Mouse (Mus musculus) erythroid progenitor cell, adult 5-6 weeks (primary cell): ENCODE measurements around the gene Smurf1. TPM values are rescaled to one million over a fixed set of nuclear protein-coding genes. Genes with fewer than 3 reads are reported as not detected.
A peak's percentile ranks its signal among the peaks of the same experiment; 100 is the strongest.

Experiments
- ATAC-seq: replicated peaks from 2 replicates; pipeline ENCODE4 v1.8.0; 2016; ENCODE audit warnings: moderate number of reproducible peaks, mild to moderate bottlenecking, moderate TSS enrichment, inconsistent platforms; ENCODE audit not compliant: poor library complexity, low FRiP score, severe bottlenecking
- total RNA-seq, 2 experiments: library from RNA; stranded (forward) in 1 of 2; stranded (reverse) in 1 of 2; fragments of 150-400 nt in 1 of 2; fragments of 186-747, 209-891 nt in 1 of 2; gene quantifications; 2 replicates each; pipeline versions ENCODE4 v1.2.3 to v1.2.4; 2015 to 2017; ENCODE audit warnings: low replicate concordance in 2 of 2

The Smurf1 gene
- total RNA-seq, 2 experiments from 2014 or later, result 2.1 TPM; not detected in 1

DNA sequence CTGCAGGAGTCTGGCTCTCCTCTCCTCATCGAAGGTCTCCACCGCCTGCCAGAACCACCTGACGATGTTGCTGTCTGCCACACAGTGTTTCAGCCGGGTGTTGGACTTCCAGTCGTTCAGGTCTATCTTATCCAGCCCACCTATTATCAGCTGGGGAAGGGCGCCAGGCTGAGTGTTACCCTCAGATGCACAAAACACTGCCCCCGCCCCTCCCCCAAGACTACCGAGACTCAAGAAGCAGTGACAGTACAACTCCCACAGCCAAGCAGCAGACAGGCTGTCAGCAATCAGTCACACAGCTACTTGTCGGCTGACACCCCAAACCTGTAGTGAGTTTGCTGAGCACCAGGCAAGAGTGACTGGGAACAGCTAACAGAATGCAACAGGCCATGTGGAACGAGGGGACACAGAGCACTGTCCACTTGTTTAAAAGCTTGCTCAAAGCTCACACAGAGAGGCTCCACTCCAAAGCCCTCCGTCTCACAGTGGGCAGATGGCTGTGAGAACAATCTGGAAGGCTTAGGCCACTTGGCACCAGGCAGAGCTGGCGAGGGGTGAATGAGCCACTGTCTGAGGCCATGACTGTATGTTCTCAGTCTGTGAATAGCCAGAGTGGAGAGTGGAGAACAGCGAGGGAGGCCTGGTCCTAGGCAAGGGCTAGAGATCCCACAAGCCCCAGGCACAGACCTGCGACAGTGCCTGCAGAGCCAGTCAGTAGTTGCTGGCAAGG, 83.8 kb downstream of the Smurf1 start:
- no peak for ATAC-seq

DNA sequence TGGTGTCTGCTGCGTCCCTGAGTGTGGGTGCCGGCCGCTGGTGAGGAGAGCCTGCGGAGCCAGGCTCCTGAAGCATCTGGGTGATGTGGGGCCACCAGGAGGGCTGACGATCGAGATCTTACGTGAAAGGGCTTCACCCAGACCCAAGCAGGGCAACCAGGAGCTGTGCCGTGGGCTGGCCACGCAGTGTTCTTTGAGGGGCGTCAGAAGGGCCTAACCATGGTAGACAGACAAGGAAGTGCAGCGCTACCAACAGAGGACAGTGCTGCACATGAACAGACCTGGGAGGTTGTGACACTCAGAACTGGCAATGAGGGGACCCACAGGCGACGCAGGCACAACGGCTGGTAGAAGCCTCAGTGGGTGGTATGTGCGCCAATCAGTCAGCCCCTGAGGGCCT, 88.6 kb downstream of the Smurf1 start:
- no peak for ATAC-seq

DNA sequence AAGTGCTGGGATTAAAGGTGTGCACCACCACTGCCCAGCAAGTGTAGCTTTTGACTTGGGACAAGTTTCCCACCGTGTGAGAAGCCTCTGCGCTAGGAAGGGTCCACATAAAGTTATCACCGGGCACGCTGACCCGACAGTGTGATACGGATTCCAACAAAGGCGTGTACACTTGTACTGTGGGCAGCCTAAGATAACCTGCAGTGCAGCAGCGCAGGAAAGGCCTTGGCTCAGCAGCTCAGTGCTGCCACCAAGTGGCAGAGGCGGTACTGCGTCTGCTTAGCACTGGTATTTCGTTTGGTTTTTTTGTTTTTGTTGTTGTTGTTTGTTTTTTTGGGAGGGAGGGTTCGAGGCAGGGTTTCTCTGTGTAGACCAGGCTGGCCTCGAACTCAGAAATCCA, 89.8 kb downstream of the Smurf1 start:
- ATAC-seq, result peak; percentile 54; the same call in 1 of the 2 replicates

DNA sequence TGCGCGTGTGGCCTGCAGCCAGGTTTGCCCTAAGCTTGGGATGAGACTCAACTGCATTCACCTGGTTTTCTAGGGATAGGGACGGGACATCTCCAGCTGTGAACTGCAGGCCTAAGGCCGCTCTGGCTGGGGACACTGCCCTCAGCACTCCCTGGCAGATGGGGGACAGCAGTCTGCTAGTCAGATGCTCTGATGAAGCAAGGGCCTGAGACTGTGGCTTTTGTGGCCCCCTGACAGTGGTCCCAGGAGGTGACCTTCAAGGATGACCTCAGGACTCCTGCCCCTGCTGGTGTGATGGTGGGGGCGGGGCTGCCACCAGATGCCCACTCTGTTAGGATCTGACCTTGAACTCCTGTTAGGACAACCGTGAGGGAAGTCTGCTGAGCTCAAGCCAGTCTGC, 90.4 kb downstream of the Smurf1 start:
- ATAC-seq, result no peak

DNA sequence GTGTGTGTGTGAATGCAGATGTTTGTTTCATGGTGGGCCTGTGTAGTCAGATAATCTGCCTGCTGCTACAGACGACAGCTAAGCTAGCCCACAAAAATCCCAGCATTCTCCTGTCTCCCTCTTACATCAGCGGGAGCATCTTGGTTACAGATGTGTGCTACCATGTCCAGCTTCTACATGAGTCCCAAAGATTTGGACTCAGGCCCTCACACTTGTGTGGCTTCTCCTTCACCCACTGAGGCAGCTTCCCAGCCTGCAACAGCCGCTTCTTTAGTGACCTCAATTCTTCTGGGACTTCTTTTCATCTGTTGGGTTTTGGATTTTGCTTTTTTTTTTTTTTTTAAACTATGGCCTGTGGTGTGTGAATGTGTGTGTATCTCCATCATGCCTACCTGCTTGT, 92.8 kb downstream of the Smurf1 start:
- ATAC-seq, result no peak

DNA sequence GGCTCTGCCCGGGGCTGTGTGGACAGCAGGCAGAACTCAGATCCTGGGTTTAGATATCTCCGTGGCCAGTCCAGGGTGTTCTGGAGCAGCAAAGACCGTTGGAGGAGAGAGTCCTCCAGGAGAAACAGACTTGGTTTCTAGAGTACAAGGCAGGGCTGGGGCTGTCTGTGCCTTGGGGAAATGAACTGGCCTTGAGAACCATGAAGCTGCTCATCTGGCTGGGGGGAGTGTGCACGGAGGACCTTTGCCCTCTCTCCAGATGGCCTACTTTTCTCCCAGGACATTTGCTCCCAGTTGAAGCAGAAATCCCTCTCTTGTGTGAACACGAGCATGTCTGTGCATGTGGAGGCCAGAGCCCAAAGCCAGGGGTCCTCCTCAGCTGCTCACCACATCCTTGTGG, 93.3 kb downstream of the Smurf1 start:
- no peak for ATAC-seq

DNA sequence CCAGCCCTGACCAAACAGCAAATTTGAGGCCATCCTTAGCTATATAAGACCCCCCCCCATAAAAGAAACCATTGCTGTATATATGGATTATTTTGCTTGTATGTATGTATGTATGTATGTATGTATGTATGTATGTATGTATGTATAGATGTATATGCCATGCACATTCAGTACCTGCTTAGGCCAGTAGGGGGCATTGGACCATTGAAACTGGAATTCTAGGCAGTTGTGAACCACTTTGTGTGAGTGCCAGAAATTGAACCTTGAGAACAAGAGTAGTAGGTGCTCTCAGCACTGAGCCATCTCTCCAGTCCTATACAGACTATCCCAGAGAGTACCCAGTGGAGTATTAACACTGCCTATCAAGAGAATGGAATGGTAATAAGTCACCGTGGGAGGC, 93.9 kb downstream of the Smurf1 start:
- ATAC-seq, result no peak

DNA sequence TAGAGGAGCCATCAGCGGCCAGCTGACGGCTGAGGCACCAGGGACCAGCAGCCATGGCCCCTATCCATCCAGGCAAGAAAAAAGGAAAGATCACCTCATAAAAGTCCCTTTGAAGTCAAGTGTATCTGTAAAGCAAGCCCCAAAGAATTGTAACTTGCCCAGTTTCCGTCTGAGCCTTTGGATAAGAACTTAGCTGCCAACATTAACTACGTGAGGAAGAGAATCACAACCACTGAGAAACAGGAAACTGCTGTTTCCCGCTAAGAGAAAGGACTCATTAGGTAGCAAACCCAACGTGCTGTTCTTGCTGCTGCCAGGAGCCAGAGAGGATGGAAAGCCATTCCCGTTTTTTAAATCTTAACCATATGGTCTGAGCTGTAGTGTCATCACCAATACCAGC, 94.9 kb downstream of the Smurf1 start:
- ATAC-seq, result no peak

DNA sequence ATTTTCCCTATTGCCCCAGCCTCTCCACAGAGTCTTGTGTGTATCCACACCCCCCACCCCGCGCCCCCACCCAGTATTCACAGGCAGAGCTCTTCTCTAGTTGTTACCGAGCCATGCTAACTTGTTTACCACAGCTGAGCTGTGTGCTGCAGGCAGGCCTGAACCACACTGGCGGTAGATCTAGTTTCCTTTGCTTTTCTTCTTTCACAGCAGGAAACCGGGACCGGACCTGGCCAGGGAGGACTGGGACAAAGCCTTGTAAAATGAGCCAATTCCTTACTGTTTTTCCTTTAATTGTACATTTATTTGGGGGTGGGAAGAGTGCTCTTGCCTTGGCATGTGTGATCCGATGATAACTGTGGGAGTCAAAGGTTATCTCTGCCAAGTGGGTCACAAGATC, 96.2 kb downstream of the Smurf1 start:
- no peak for ATAC-seq

DNA sequence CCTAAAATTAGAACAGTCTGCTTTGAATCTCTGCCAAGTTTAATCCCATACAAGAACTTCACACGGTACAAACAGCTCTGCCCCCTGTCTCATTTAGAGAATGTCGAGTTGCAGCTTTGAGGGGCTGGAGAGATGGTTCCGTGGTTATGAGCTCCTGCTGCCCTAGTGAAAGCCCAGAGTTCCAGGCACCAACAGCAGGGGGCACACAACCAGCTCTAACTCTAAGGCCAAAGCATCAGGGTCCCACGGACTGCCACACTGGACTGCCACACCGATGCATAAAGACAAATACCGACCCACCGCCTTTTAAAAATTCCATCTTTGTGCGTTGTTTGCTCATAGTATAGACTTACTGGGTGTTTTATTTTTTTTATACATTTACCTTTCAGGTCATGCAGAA, 98.7 kb downstream of the Smurf1 start:
- ATAC-seq, result no peak

DNA sequence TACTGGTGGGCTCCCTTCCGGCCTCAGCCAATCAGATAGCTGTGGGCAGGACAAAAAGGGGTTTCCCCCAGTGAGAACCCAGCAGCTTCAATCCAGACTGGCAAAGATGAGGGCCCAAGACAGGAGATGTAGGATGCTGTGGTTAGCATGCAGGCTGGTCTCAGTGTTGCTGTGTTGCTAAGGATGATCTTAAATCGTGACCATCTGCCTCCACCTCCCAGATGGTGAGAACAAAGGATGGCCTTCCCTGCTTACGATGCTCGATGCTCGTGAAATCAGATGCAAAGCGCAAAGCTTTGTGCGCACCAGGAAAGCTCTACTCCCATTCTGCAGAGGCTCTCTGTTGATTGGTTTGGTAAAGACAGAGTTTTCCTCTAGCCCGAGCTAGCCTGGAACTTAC, 104.7 kb downstream of the Smurf1 start:
- no peak for ATAC-seq

DNA sequence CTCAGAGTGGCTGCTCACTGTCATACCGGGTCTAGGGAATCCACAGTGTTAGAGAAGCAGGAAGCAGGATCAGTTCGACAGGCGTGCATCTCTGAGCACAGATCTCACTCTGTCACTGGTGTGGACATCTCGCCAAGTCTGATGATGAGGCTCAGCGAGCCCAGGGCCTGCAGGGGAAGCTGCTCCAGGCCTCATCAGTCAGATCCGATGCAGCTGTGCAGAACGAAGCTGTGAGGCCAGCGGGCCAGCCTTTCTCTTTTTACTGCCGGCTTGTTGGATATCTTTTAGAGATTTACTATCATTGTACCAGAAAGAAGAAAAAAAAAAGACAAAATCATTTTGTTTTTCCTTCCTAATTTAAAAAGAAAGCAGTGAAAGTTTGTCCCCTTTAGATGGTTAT, 106.4 kb downstream of the Smurf1 start:
- ATAC-seq, result no peak

DNA sequence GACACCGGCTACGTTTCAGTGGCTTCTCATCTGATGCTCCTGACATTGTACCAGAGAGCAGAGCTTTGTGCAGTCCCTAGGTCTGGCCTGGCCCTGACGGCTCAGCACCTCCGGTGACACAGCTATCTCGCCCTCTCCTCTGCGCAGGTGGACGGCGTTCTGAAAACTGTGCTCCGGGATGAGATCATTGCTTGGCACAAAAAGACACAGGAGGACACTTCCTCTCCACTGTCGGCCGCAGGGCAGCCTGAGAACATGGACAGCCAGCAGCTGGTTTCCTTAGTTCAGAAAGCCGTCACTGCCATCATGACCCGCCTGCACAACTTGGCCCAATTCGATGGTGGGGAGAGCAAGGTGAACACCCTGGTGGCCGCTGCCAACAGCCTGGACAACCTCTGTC, 107.1 kb downstream of the Smurf1 start:
- ATAC-seq, result no peak

DNA sequence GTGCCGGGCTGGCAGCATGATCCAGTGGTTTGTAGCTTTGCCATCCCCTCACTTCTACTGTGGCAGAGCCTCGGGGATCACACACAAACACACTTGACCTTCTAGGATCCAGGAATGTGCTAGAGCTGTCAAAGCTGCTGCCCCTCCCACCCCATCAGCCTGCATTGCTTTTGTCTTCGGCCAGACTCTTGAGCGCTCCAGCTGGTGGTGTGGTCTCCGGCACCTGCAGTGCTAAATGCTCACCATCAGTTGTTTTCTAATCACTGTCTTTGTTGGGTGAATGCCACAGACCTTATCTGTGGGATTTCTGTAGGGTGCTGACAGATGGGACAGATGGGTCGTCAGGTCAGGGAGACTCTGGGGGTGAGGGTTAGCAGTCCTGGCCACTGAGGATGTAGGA, 109.7 kb downstream of the Smurf1 start:
- no peak for ATAC-seq

DNA sequence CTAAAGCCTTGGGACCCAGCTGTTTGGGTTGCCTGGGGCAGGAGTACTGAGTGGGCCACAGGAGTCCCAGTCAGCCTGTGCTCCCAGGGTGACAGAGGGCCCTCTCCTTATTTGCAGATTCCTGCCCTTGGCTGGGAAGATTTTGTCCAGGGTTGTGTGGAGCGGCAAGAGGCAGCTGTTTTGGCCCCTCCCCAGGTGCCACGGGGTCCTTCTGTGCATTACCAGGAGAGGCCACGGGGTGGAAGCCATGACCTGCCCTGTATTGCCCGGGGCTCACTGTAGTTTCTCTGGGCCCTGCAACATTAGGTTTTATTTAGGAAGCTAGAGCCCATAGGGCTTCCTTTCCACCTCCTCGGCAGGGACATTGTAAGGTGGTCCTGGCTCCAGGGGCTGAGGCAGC, 111.7 kb downstream of the Smurf1 start:
- no peak for ATAC-seq

DNA sequence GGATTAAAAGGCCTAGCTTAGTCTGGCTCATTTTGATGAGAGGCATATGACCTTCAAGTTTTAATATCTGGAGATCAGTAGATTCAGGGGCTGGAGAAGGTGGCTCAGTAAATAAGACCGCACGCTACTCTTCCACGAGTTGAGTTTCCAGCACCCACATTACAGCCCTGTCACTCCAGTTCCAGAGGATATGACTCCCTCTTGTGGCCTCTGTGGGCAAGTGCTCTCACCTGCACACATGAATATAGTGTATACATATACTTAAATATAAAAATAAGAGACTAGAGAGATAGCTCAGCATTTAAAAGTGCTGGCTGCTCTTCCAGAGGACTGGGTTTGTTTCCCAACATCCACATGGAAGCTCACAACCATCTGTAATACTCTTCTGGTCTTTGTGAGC, 113.8 kb downstream of the Smurf1 start:
- no peak for ATAC-seq

DNA sequence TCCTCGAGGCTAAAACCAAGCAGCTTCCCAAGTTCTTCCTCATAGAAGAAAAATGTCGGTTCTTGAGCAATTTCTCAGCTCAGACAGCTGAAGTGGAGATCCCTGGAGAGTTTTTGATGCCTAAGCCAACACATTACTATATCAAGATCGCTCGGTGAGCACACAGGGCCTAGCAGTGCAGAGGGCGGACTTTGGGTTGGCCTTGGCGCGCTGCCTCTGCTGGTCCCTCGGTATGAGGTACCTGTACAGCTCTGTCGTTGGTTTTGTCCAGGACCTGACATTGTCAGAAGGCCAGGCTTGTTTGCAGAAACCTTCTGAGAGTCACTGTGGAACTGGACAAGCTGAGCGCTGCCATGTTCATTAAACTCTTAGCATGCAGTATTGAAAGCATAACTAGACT, 115.7 kb downstream of the Smurf1 start:
- ATAC-seq, result no peak

DNA sequence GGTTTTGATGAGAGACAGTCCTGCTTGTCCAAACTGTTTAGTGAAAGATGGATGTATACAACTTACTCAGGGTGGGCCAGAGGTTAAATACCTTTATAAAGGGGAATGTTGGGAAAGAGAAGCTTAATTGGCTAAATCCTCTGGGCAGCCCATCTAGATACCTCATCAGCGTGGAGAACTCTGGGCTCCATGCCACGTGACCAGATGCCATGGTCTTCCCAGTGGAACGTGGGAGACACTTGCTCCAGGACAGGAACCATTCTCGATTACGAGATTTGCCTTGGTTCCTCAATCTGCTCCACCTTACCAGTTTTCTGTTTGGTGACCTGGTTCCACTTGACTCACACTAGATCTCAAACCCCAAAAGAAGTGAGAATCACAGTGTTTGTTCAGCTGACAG, 116.9 kb downstream of the Smurf1 start:
- ATAC-seq, result no peak

DNA sequence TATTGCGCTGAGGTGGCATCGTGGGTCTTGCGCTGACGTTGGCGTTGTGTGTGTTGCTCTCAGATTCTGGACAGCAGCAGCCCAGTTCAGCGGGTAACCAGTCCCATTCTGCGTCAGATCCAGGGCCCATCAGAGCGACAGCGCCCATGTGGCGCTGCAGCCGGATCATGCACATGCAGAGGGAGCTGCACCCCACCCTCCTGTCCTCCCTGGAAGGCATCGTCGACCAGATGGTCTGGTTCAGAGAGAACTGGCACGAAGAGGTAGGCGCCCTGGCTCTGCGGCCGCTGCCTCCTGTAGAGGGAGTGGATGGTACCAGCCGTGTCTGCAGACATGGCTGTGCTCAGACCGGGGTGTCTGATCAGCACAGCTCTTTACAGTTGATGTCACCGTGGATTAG, 120.3 kb downstream of the Smurf1 start:
- no peak for ATAC-seq

DNA sequence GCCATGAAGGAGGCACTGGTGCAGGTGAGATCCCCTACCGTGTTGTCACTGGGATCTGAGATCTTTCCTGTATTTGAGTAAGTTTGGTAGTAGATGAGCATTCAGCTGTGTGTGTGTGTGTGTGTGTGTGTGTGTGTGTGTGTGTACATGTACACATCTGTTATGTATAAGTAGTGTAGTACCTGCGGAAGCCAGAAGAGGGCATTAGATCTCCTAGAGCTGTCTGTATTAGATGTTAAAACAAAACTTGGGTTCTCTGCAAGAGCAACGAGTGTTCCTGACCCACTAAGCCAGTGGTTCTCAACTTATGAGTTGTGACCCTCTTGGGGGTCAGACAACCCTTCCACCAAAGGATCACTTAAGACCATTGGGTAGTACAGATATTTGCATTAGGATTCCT, 129.5 kb downstream of the Smurf1 start:
- ATAC-seq, result no peak

DNA sequence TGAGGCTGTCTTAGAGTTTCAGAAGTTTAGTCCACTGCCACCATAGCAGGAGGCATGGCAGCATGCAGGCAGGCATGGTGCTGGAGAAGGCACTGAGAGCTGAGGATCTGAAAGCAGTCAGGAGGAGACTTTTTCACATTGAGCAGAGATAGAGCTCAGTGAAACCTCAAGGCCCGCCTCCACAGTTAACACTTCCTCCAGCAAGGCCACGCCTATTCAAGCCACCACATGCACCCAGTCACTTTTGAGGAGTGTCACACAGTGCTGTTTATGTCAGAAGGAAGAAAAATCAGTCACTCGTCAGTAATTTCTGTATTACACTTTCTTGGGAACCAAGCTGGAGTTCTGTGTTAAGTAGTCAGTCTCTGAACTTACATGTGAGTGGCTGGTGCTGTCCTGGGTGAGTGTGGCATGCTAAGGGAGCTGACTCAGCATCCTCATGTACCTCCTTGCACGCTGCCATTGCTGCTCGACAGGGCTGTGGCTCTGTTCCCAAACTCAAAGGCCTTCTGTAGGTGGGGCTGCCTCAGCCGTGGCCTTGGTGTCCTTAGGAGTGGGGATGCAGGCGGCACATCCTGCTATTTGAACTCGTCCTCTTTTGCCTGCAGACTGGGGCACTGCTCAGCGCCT, 133.7 kb downstream of the Smurf1 start:
- ATAC-seq, result no peak

DNA sequence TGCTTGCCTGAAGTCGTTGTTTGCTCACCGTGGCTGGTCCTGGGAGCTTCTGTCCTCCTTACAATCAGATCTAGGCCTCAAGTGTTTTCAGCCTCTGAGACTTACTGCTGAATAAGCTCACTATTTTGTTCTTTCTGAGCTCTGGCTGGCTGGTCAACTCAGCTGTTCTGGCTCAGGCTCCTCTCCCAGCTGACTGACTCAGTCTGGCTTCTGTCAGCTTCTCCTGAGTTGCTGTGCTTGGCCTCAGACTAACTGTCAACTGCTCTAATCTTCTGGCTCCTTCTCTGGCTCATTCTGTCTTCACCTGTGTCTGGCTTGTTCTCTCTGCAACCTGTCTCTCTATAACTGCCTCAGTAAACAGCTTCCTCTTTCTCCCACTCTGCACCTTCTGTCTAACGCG, 136.0 kb downstream of the Smurf1 start:
- ATAC-seq, result no peak
